Mouse (Mus musculus) retina, adult 2 months (tissue): ENCODE data around the gene Paf1.
"Not testable (repeated sequence)": the region's sequence is repeated elsewhere in the genome, so short reads cannot be mapped to it uniquely, and the experiment has no call there.

Source experiments
- DNase-seq: peaks from one replicate; pipeline ENCODE4 v3.0.0-alpha.2; 2012; ENCODE audit warnings: low read depth, low spot score

The Paf1 gene

GRCm38 (mm10) chr7:28383606-28384005 is 9.1 kb upstream of the Paf1 start:
- no peak for DNase-seq

- DNase-seq: no peak
These were observed 8.6 kb upstream of the Paf1 start for GRCm38 (mm10) chr7:28384162-28384561.

- DNase-seq: no peak
These were observed 7.6 kb upstream of the Paf1 start for GRCm38 (mm10) chr7:28385196-28385595.

- no peak for DNase-seq
These were observed 6.7 kb upstream of the Paf1 start for GRCm38 (mm10) chr7:28386007-28386406.

- no peak for DNase-seq
These were observed 6.3 kb upstream of the Paf1 start for GRCm38 (mm10) chr7:28386462-28386861.

- not testable (repeated sequence) for DNase-seq
These were observed 5.9 kb upstream of the Paf1 start for GRCm38 (mm10) chr7:28386877-28387276.

GRCm38 (mm10) chr7:28387384-28387783 is 5.4 kb upstream of the Paf1 start:
- DNase-seq: not testable (repeated sequence)

GRCm38 (mm10) chr7:28390331-28390730 is 2.4 kb upstream of the Paf1 start:
- no peak for DNase-seq

GRCm38 (mm10) chr7:28393272-28393951 is 661 bp downstream of the Paf1 start:
- DNase-seq: no peak

- no peak for DNase-seq
These were observed 2.7 kb downstream of the Paf1 start for GRCm38 (mm10) chr7:28395425-28395824.

- DNase-seq: no peak
These were observed 5.2 kb downstream of the Paf1 start for GRCm38 (mm10) chr7:28398000-28398399.

GRCm38 (mm10) chr7:28398696-28399340 is 6.1 kb downstream of the Paf1 start:
- no peak for DNase-seq

GRCm38 (mm10) chr7:28401030-28401429 is 8.3 kb downstream of the Paf1 start:
- DNase-seq: no peak

GRCm38 (mm10) chr7:28401942-28402341 is 9.2 kb downstream of the Paf1 start:
- no peak for DNase-seq

GRCm38 (mm10) chr7:28410841-28411475 is 18.2 kb downstream of the Paf1 start:
- no peak for DNase-seq

GRCm38 (mm10) chr7:28412826-28413225 is 20.1 kb downstream of the Paf1 start:
- DNase-seq: no peak

- DNase-seq: no peak
These were observed 24.6 kb downstream of the Paf1 start for GRCm38 (mm10) chr7:28417368-28417767.

GRCm38 (mm10) chr7:28418096-28418670 is 25.4 kb downstream of the Paf1 start:
- DNase-seq: no peak

GRCm38 (mm10) chr7:28419416-28419815 is 26.7 kb downstream of the Paf1 start:
- no peak for DNase-seq

- DNase-seq: no peak
These were observed 30.3 kb downstream of the Paf1 start for GRCm38 (mm10) chr7:28423018-28423417.

- DNase-seq: no peak
These were observed 35.0 kb downstream of the Paf1 start for GRCm38 (mm10) chr7:28427738-28428137.

- no peak for DNase-seq
These were observed 37.8 kb downstream of the Paf1 start for GRCm38 (mm10) chr7:28430512-28430911.

GRCm38 (mm10) chr7:28432252-28432651 is 39.5 kb downstream of the Paf1 start:
- DNase-seq: no peak
